Mouse (Mus musculus) MEL (cell line): ENCODE data around the gene Aspscr1. TPM values are rescaled to one million over a fixed set of nuclear protein-coding genes. Genes with fewer than 3 reads are reported as not detected.
A peak's percentile ranks its signal among the peaks of the same experiment; 100 is the strongest.

ENCODE experiments used
- DNase-seq: peaks from one replicate; pipeline ENCODE4 v3.0.0; 2011; ENCODE audit warnings: low read depth, low spot score
- H3K27ac ChIP-seq: 2 replicates; pipeline ENCODE4 v1.5.1; 2012; ENCODE audit warnings: low read depth, mild to moderate bottlenecking, control low read depth, low read length, moderate library complexity; ENCODE audit not compliant: control insufficient read depth
- H3K27me3 ChIP-seq, 2 experiments: fragments of 150-350 bp in 1 of 2; sonication (generic) in 1 of 2; 2 replicates each; pipeline ENCODE4 v1.6.1; 2012; ENCODE audit warnings: low read length in 2 of 2, mild to moderate bottlenecking in 2 of 2, improper control_type of control experiment in 1 of 2, moderate library complexity in 1 of 2; ENCODE audit not compliant: insufficient read depth in 2 of 2, control insufficient read depth in 1 of 2
- H3K36me3 ChIP-seq, 2 experiments: 2 replicates each; pipeline ENCODE4 v1.6.1; 2012 to 2014; ENCODE audit warnings: low read length in 2 of 2, improper control_type of control experiment in 1 of 2, inconsistent platforms in 1 of 2, mild to moderate bottlenecking in 1 of 2; ENCODE audit not compliant: insufficient read depth in 2 of 2, control insufficient read depth in 1 of 2
- H3K4me1 ChIP-seq, 2 experiments: fragments of 150-350 bp in 1 of 2; sonication (generic) in 1 of 2; 2 replicates each; pipeline ENCODE4 v1.6.1; 2012; ENCODE audit warnings: low read length in 2 of 2, improper control_type of control experiment in 1 of 2, mild to moderate bottlenecking in 1 of 2; ENCODE audit not compliant: insufficient read depth in 2 of 2, control insufficient read depth in 1 of 2
- H3K4me3 ChIP-seq, 2 experiments: fragments of 150-350 bp in 1 of 2; sonication (generic) in 1 of 2; 2 replicates each; pipeline ENCODE4 v1.5.1; 2012; ENCODE audit warnings: low read depth in 2 of 2, low read length in 2 of 2, mild to moderate bottlenecking in 2 of 2, moderate library complexity in 2 of 2, control low read depth in 1 of 2, improper control_type of control experiment in 1 of 2; ENCODE audit not compliant: control insufficient read depth in 1 of 2, insufficient read depth in 1 of 2
- H3K79me2 ChIP-seq: 2 replicates; pipeline ENCODE4 v1.6.1; 2012; ENCODE audit warnings: mild to moderate bottlenecking, low read length, moderate library complexity; ENCODE audit not compliant: control insufficient read depth, poor library complexity, insufficient read depth
- H3K9ac ChIP-seq: 2 replicates; pipeline ENCODE4 v1.6.1; 2012; ENCODE audit warnings: low read depth, mild to moderate bottlenecking, control low read depth, low read length, moderate library complexity; ENCODE audit not compliant: control insufficient read depth, poor library complexity, severe bottlenecking
- H3K9me3 ChIP-seq: fragments of 150-350 bp; sonication (generic); replicated peaks from 2 replicates; pipeline ENCODE4 v1.6.1; 2012; ENCODE audit warnings: mild to moderate bottlenecking, low read length, improper control_type of control experiment, moderate library complexity; ENCODE audit not compliant: insufficient read depth
- BHLHE40 ChIP-seq: IDR thresholded peaks from 2 replicates; pipeline ENCODE4 v1.6.1; 2012; ENCODE audit warnings: low read depth, mild to moderate bottlenecking, inconsistent platforms, low read length, improper control_type of control experiment, borderline replicate concordance
- CHD1 ChIP-seq: IDR thresholded peaks from 2 replicates; pipeline ENCODE4 v1.6.1; 2012; ENCODE audit warnings: low read depth, mild to moderate bottlenecking, inconsistent platforms, low read length, improper control_type of control experiment
- CHD2 ChIP-seq: IDR thresholded peaks from 2 replicates; pipeline ENCODE4 v1.6.1; 2011; ENCODE audit warnings: low read length, improper control_type of control experiment
- CTCF ChIP-seq, 3 experiments: IDR thresholded peaks in 2 of 3; conservative IDR thresholded peaks in 1 of 3; 2 replicates each; pipeline ENCODE4 v1.5.1; 2011 to 2012; ENCODE audit warnings: low read length in 3 of 3, low read depth in 2 of 3, mild to moderate bottlenecking in 2 of 3, improper control_type of control experiment in 1 of 3, inconsistent platforms in 1 of 3, mixed read lengths in 1 of 3, moderate library complexity in 1 of 3; ENCODE audit not compliant: control insufficient read depth in 1 of 3, insufficient read depth in 1 of 3, poor library complexity in 1 of 3, severe bottlenecking in 1 of 3
- EP300 ChIP-seq, 2 experiments: IDR thresholded peaks; 2 replicates each; pipeline ENCODE4 v1.6.1; 2011; ENCODE audit warnings: improper control_type of control experiment in 2 of 2, low read length in 2 of 2, low read depth in 1 of 2, mild to moderate bottlenecking in 1 of 2
- ETS1 ChIP-seq: IDR thresholded peaks from 2 replicates; pipeline ENCODE4 v1.6.1; 2012; ENCODE audit warnings: low read depth, mild to moderate bottlenecking, inconsistent platforms, low read length, improper control_type of control experiment, moderate library complexity
- JUND ChIP-seq: IDR thresholded peaks from 2 replicates; pipeline ENCODE4 v1.6.1; 2011; ENCODE audit warnings: low read depth, mild to moderate bottlenecking, improper control_type of control experiment, low read length
- NELFE ChIP-seq: IDR thresholded peaks from 2 replicates; pipeline ENCODE4 v1.6.1; 2011; ENCODE audit warnings: low read depth, low read length, improper control_type of control experiment
- NRF1 ChIP-seq: IDR thresholded peaks from 2 replicates; pipeline ENCODE4 v1.6.1; 2014; ENCODE audit warnings: low read depth, mild to moderate bottlenecking, inconsistent platforms, low read length, improper control_type of control experiment, moderate library complexity; ENCODE audit not compliant: poor library complexity, insufficient read depth, severe bottlenecking
- POLR2A ChIP-seq, 2 experiments: IDR thresholded peaks; 2 replicates each; pipeline ENCODE4 v1.6.1; 2011 to 2012; ENCODE audit warnings: low read length in 2 of 2, mild to moderate bottlenecking in 2 of 2, control low read depth in 1 of 2, improper control_type of control experiment in 1 of 2, low read depth in 1 of 2, moderate library complexity in 1 of 2; ENCODE audit not compliant: control insufficient read depth in 1 of 2, insufficient read depth in 1 of 2, poor library complexity in 1 of 2
- RAD21 ChIP-seq: IDR thresholded peaks from 2 replicates; pipeline ENCODE4 v1.6.1; 2011; ENCODE audit warnings: mild to moderate bottlenecking, low read depth, low read length, improper control_type of control experiment
- SMC3 ChIP-seq: IDR thresholded peaks from 2 replicates; pipeline ENCODE4 v1.6.1; 2011; ENCODE audit warnings: low read depth, low read length, improper control_type of control experiment
- TBP ChIP-seq: IDR thresholded peaks from 2 replicates; pipeline ENCODE4 v1.8.0; 2011; ENCODE audit warnings: low read depth, low read length, improper control_type of control experiment
- TCF12 ChIP-seq: IDR thresholded peaks from 2 replicates; pipeline ENCODE4 v1.6.1; 2014; ENCODE audit warnings: low read depth, mild to moderate bottlenecking, inconsistent platforms, low read length, improper control_type of control experiment, moderate library complexity
- UBTF ChIP-seq: IDR thresholded peaks from 2 replicates; pipeline ENCODE4 v1.6.1; 2012; ENCODE audit warnings: low read depth, mild to moderate bottlenecking, inconsistent platforms, low read length, improper control_type of control experiment, moderate library complexity, borderline replicate concordance; ENCODE audit not compliant: insufficient read depth
- USF1 ChIP-seq: IDR thresholded peaks from 2 replicates; pipeline ENCODE4 v1.6.1; 2014; ENCODE audit warnings: low read depth, mild to moderate bottlenecking, inconsistent platforms, low read length, improper control_type of control experiment, moderate library complexity
- ZC3H11A ChIP-seq: IDR thresholded peaks from 2 replicates; pipeline ENCODE4 v1.6.1; 2012; ENCODE audit warnings: low read depth, mild to moderate bottlenecking, inconsistent platforms, low read length, improper control_type of control experiment
- ZKSCAN1 ChIP-seq: IDR thresholded peaks from 2 replicates; pipeline ENCODE4 v1.6.1; 2012; ENCODE audit warnings: low read depth, mild to moderate bottlenecking, inconsistent platforms, low read length, improper control_type of control experiment, moderate library complexity
- ZMIZ1 ChIP-seq: IDR thresholded peaks from 2 replicates; pipeline ENCODE4 v1.6.1; 2012; ENCODE audit warnings: low read depth, mild to moderate bottlenecking, inconsistent platforms, low read length, improper control_type of control experiment, moderate library complexity
- ZNF384 ChIP-seq: IDR thresholded peaks from 2 replicates; pipeline ENCODE4 v1.6.1; 2012; ENCODE audit warnings: low read depth, mild to moderate bottlenecking, inconsistent platforms, low read length, improper control_type of control experiment
- polyA plus RNA-seq, 2 experiments: library from polyadenylated mRNA; stranded (reverse) in 1 of 2; unstranded in 1 of 2; fragments of >175 nt in 1 of 2; fragments of >200 nt in 1 of 2; gene quantifications; 2 replicates each; pipeline versions ENCODE4 v1.2.1 to v1.2.4; 2012; ENCODE audit warnings: low replicate concordance in 2 of 2, low read depth in 1 of 2; ENCODE audit not compliant: insufficient read length in 2 of 2, insufficient read depth in 1 of 2, missing spikeins in 1 of 2
- total RNA-seq: library from RNA; depleted of rRNA; stranded (reverse); fragments of 300-350 nt; gene quantifications from 2 replicates; pipeline ENCODE4 v1.2.3, GENCODE M21; 2012

Aspscr1 gene
- total and polyA plus RNA-seq, 3 experiments: 36.2 to 72.5 TPM; not detected in 1

DNA sequence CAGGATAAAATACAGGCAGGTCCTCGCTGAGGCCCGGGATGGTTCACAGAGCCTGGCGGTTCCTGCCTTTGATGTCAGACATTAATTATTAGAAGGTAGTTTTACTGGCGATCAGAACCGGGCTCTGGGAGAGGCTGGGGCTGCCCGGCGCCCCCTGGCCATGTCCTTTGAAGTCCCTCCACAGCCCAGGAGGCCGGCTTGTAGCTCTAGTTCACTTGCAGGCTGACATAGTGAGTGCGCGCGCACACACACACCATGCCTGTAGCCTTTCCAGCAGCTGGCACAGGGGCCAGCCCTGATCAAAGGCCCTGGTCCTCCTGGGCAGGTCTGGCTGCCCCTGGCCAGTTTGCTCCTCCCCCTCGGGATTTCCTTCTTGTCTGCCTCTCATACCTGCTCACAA lies 22.9 kb downstream of the Aspscr1 start (continued):
- TF ChIP-seq NELFE (no peak), SMC3 (no peak)
- TF ChIP-seq, all 39 proteins: peak for 0

DNA sequence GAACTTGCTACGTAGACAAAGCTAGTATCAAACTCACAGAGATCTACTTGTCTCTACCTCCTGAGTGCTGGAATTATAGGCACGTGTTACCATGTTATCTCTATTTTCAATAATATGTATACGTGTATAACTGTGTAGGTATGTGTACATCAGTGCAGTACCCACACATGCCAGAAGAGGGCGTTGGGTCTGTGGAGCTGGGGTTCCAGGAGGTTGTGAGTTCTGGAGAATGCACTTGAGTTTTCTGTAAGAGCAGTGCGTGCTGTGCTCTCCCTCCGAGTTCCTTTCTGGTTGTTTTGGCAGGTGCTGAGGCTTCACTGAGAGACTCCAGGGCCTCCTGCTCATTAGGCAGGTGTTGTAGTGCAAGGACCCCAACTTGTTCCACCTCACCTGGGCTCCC lies 23.8 kb downstream of the Aspscr1 start:
- no peaks in the 10 kb centered on the region for H3K4me1 ChIP-seq
- TF ChIP-seq SMC3 (0 out of 2 replicates have a peak, but pooled peaks have one; percentile 18), NELFE (no peak), CTCF (IDR thresholded peaks at IDR 0.05 in 2 of 3, conservative IDR thresholded peaks at IDR 0.05 in 1 of 3; ENCODE audit: control insufficient read depth in 1 of 3, insufficient read depth in 1 of 3, low read depth in 2 of 3, low read length in 3 of 3, poor library complexity in 1 of 3, severe bottlenecking in 1 of 3) (peak; percentile 50 to 67 (median 52)), POLR2A (IDR thresholded peaks at IDR 0.05; ENCODE audit: control insufficient read depth in 1 of 2, insufficient read depth in 1 of 2, low read depth in 1 of 2, low read length in 2 of 2, poor library complexity in 1 of 2) (peak in 1 of 2 experiments; percentile 21; a peak in 1 of 4 replicates), JUND (no peak)
- H3K27me3 ChIP-seq: no peaks in the 10 kb centered on the region
- peak; percentile 48 for DNase-seq
- H3K36me3 ChIP-seq: no peaks in the 10 kb centered on the region; a peak in 1 of 4 replicates
- H3K9ac ChIP-seq: no peak overlapping the region
- no peak overlapping the region for H3K27ac ChIP-seq
- H3K4me3 ChIP-seq: no peak overlapping the region
- no peaks in the 10 kb centered on the region for H3K9me3 ChIP-seq
- H3K79me2 ChIP-seq: no peaks in the 10 kb centered on the region

DNA sequence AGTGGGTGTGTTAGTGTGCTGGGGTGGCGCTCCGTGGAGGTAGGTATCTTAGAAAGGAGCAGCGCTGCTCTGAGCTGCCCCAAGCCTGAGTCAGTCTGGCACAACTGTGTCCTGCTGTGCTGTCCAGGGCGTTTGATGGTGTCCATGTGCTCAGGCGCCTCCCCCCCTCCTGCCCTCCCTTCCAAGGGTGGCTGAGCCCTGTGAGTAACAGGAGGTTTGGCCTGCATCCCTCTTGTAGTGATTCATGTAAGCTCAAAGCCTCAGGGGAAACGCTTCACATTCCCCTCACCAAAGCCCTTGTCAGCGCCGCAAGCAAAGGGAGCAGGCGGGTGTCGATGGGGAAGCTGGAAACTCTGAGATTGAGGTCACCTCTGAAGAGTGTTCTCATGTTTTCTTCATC lies 25.0 kb downstream of the Aspscr1 start:
- H3K36me3 ChIP-seq: no peaks in the 10 kb centered on the region; a peak in 1 of 4 replicates
- DNase-seq: no peak
- TF ChIP-seq ZC3H11A: no peak
- no peak for TF ChIP-seq CTCF (IDR thresholded peaks at IDR 0.05 in 2 of 3, conservative IDR thresholded peaks at IDR 0.05 in 1 of 3; ENCODE audit: control insufficient read depth in 1 of 3, insufficient read depth in 1 of 3, low read depth in 2 of 3, low read length in 3 of 3, poor library complexity in 1 of 3, severe bottlenecking in 1 of 3)
- TF ChIP-seq NRF1: no peak
- no peak for TF ChIP-seq ETS1
- no peak for TF ChIP-seq POLR2A (IDR thresholded peaks at IDR 0.05; ENCODE audit: control insufficient read depth in 1 of 2, insufficient read depth in 1 of 2, low read depth in 1 of 2, low read length in 2 of 2, poor library complexity in 1 of 2)
- TF ChIP-seq EP300 (IDR thresholded peaks at IDR 0.05; ENCODE audit: low read depth in 1 of 2, low read length in 2 of 2): no peak
- no peak for TF ChIP-seq CHD2
- TF ChIP-seq UBTF: no peak
- no peak for TF ChIP-seq CHD1
- no peak for TF ChIP-seq TCF12
- no peak for TF ChIP-seq TBP
- no peak for TF ChIP-seq RAD21
- no peak for TF ChIP-seq USF1
- TF ChIP-seq BHLHE40: no peak
- no peak for TF ChIP-seq ZKSCAN1
- no peak for TF ChIP-seq ZMIZ1
- TF ChIP-seq ZNF384: no peak
- TF ChIP-seq, all 39 proteins: peak for 0
- H3K9me3 ChIP-seq: no peaks in the 10 kb centered on the region
- H3K4me1 ChIP-seq: no peaks in the 10 kb centered on the region
- no peak overlapping the region for H3K9ac ChIP-seq
- no peaks in the 10 kb centered on the region for H3K79me2 ChIP-seq
- no peaks in the 10 kb centered on the region for H3K27me3 ChIP-seq
- H3K4me3 ChIP-seq: no peak overlapping the region
- H3K27ac ChIP-seq: no peak overlapping the region
